Mouse (Mus musculus): ENCODE results near the gene Acoxl. TPM values are rescaled to one million over a fixed set of nuclear protein-coding genes. Genes with fewer than 3 reads are reported as not detected.

The Acoxl gene
- polyA plus RNA-seq, 1 experiment from 2014 or later: 0.09 TPM

GRCm38 (mm10) chr2:128152211-128152610 lies 313.5 kb downstream of the Acoxl start:
- no peak for ATAC-seq
- peaks cover 22% of the 10 kb centered on the region for H3K4me1 ChIP-seq (replicated peaks)
- H3K36me3 ChIP-seq: peaks cover 11% of the 10 kb centered on the region; the same call in 1 of the 2 replicates
- no peak overlapping the region for H3K4me3 ChIP-seq (replicated peaks)
- WGBS: 94% methylated on average over 9 of the region's 9 CpGs
- no peak overlapping the region for H3K9ac ChIP-seq
- no peak overlapping the region for H3K4me2 ChIP-seq (replicated peaks)
- no peaks in the 10 kb centered on the region for H3K27me3 ChIP-seq (replicated peaks)
- H3K9me3 ChIP-seq: no peaks in the 10 kb centered on the region
- H3K27ac ChIP-seq: no peak overlapping the region

- Histone ChIP-seq H3K4me1 (replicated peaks) (peaks cover 30% of the 10 kb centered on the region), H3K4me3 (replicated peaks) (no peak overlapping the region), H3K9me3 (no peaks in the 10 kb centered on the region), H3K4me2 (replicated peaks) (no peak overlapping the region), H3K27me3 (replicated peaks) (no peaks in the 10 kb centered on the region), H3K36me3 (0 out of 2 replicates have a peak, but pooled peaks cover 8% of the 10 kb centered on the region), H3K9ac (no peak overlapping the region), H3K27ac (no peak overlapping the region)
- ATAC-seq: no peak
- 76% methylated on average over 16 of the region's 16 CpGs for WGBS
Observed at GRCm38 (mm10) chr2:128152845-128153550, 314.3 kb downstream of the Acoxl start.

- 0 out of 2 replicates have a peak, but pooled peaks cover 8% of the 10 kb centered on the region for H3K36me3 ChIP-seq
- H3K4me2 ChIP-seq (replicated peaks): no peak overlapping the region
- H3K4me1 ChIP-seq (replicated peaks): peaks cover 34% of the 10 kb centered on the region
- H3K4me3 ChIP-seq (replicated peaks): no peak overlapping the region
- H3K27me3 ChIP-seq (replicated peaks): no peaks in the 10 kb centered on the region
- H3K9ac ChIP-seq: no peak overlapping the region
- WGBS: 74% methylated on average over 11 of the region's 11 CpGs
- no peaks in the 10 kb centered on the region for H3K9me3 ChIP-seq
- ATAC-seq: no peak
- no peak overlapping the region for H3K27ac ChIP-seq
Observed at GRCm38 (mm10) chr2:128153551-128153910, 314.9 kb downstream of the Acoxl start.

- Histone ChIP-seq H3K4me2 (replicated peaks) (no peak overlapping the region), H3K27me3 (replicated peaks) (no peaks in the 10 kb centered on the region), H3K27ac (no peak overlapping the region), H3K4me1 (replicated peaks) (peaks cover 46% of the 10 kb centered on the region), H3K9me3 (no peaks in the 10 kb centered on the region), H3K9ac (no peak overlapping the region), H3K36me3 (0 out of 2 replicates have a peak, but pooled peaks cover 5% of the 10 kb centered on the region), H3K4me3 (replicated peaks) (no peak overlapping the region)
- ATAC-seq: no peak
- 92% methylated on average over 13 of the region's 13 CpGs for WGBS
Observed at GRCm38 (mm10) chr2:128155412-128156066, 316.9 kb downstream of the Acoxl start.

GRCm38 (mm10) chr2:128156067-128156462 lies 317.4 kb downstream of the Acoxl start:
- H3K27me3 ChIP-seq (replicated peaks): no peaks in the 10 kb centered on the region
- H3K36me3 ChIP-seq: 0 out of 2 replicates have a peak, but pooled peaks cover 5% of the 10 kb centered on the region
- no peak overlapping the region for H3K4me3 ChIP-seq (replicated peaks)
- H3K9me3 ChIP-seq: no peaks in the 10 kb centered on the region
- no peak for ATAC-seq
- WGBS: 80% methylated on average over 5 of the region's 5 CpGs
- H3K27ac ChIP-seq: no peak overlapping the region
- H3K4me2 ChIP-seq (replicated peaks): no peak overlapping the region
- peaks cover 46% of the 10 kb centered on the region for H3K4me1 ChIP-seq (replicated peaks)
- H3K9ac ChIP-seq: no peak overlapping the region

GRCm38 (mm10) chr2:128156557-128157412 lies 318.1 kb downstream of the Acoxl start:
- no peak overlapping the region for H3K9ac ChIP-seq
- no peak overlapping the region for H3K4me2 ChIP-seq (replicated peaks)
- H3K4me3 ChIP-seq (replicated peaks): no peak overlapping the region
- peaks cover 46% of the 10 kb centered on the region for H3K4me1 ChIP-seq (replicated peaks)
- H3K36me3 ChIP-seq: no peaks in the 10 kb centered on the region
- peak; percentile 54; the same call in 1 of the 2 replicates for ATAC-seq
- no peaks in the 10 kb centered on the region for H3K9me3 ChIP-seq
- H3K27me3 ChIP-seq (replicated peaks): no peaks in the 10 kb centered on the region
- WGBS: 51% methylated on average over 12 of the region's 12 CpGs
- H3K27ac ChIP-seq: no peak overlapping the region

- Histone ChIP-seq H3K9ac (no peak overlapping the region), H3K4me2 (replicated peaks) (no peak overlapping the region), H3K27ac (no peak overlapping the region), H3K36me3 (no peaks in the 10 kb centered on the region), H3K9me3 (no peaks in the 10 kb centered on the region), H3K4me3 (replicated peaks) (no peak overlapping the region), H3K27me3 (replicated peaks) (no peaks in the 10 kb centered on the region), H3K4me1 (replicated peaks) (peaks cover 46% of the 10 kb centered on the region)
- ATAC-seq: no peak
- WGBS: 40% methylated on average over 17 of the region's 17 CpGs
Observed at GRCm38 (mm10) chr2:128158734-128159410, 320.2 kb downstream of the Acoxl start.

GRCm38 (mm10) chr2:128159619-128160125 lies 321.0 kb downstream of the Acoxl start:
- no peak overlapping the region for H3K9ac ChIP-seq
- H3K4me1 ChIP-seq (replicated peaks): peaks cover 46% of the 10 kb centered on the region
- H3K4me2 ChIP-seq (replicated peaks): no peak overlapping the region
- no peaks in the 10 kb centered on the region for H3K9me3 ChIP-seq
- no peak overlapping the region for H3K4me3 ChIP-seq (replicated peaks)
- 49% methylated on average over 7 of the region's 7 CpGs for WGBS
- H3K27ac ChIP-seq: no peak overlapping the region
- H3K27me3 ChIP-seq (replicated peaks): no peaks in the 10 kb centered on the region
- ATAC-seq: no peak
- no peaks in the 10 kb centered on the region for H3K36me3 ChIP-seq

GRCm38 (mm10) chr2:128163177-128163576 lies 324.5 kb downstream of the Acoxl start:
- Histone ChIP-seq H3K4me1 (replicated peaks) (peaks cover 14% of the 10 kb centered on the region), H3K27me3 (replicated peaks) (no peaks in the 10 kb centered on the region), H3K4me2 (replicated peaks) (no peak overlapping the region), H3K9ac (no peak overlapping the region), H3K27ac (no peak overlapping the region), H3K9me3 (no peaks in the 10 kb centered on the region), H3K36me3 (no peaks in the 10 kb centered on the region), H3K4me3 (replicated peaks) (no peak overlapping the region)
- ATAC-seq: no peak
- 79% methylated on average over 8 of the region's 8 CpGs for WGBS

GRCm38 (mm10) chr2:128166623-128167423 lies 328.1 kb downstream of the Acoxl start:
- WGBS: 73% methylated on average over 13 of the region's 13 CpGs

GRCm38 (mm10) chr2:128167930-128168329 lies 329.3 kb downstream of the Acoxl start:
- Histone ChIP-seq H3K4me1 (replicated peaks) (no peaks in the 10 kb centered on the region), H3K9me3 (no peaks in the 10 kb centered on the region), H3K27ac (no peak overlapping the region), H3K27me3 (replicated peaks) (no peaks in the 10 kb centered on the region), H3K9ac (no peak overlapping the region), H3K4me2 (replicated peaks) (no peak overlapping the region), H3K36me3 (no peaks in the 10 kb centered on the region), H3K4me3 (replicated peaks) (no peak overlapping the region)
- 91% methylated on average over 12 of the region's 12 CpGs for whole genome bisulfite sequencing
- ATAC-seq: no peak

More at GRCm38 (mm10) chr2:128166623-128167423, 328.1 kb downstream of the Acoxl start:
- Histone ChIP-seq H3K27ac (no peak overlapping the region), H3K4me2 (replicated peaks) (no peak overlapping the region), H3K36me3 (no peaks in the 10 kb centered on the region), H3K9me3 (no peaks in the 10 kb centered on the region), H3K27me3 (replicated peaks) (no peaks in the 10 kb centered on the region), H3K4me1 (replicated peaks) (no peaks in the 10 kb centered on the region), H3K9ac (no peak overlapping the region), H3K4me3 (replicated peaks) (no peak overlapping the region)
- peak; percentile 23; the same call in 1 of the 2 replicates for ATAC-seq

All from intestine, embryonic 15.5 days (tissue).